Mouse (Mus musculus) thymus, adult 18-20 months (tissue): Measurements from ENCODE around the gene Srl.
"Not testable (repeated sequence)": the region's sequence is repeated elsewhere in the genome, so short reads cannot be mapped to it uniquely, and the experiment has no call there.

Source experiments
- DNase-seq, 2 experiments: peaks; one replicate each; pipeline ENCODE4 v3.0.0; 2022; ENCODE audit warnings: mixed read lengths in 2 of 2

The Srl gene

GRCm38 (mm10) chr16:4552829-4553550, 11.4 kb upstream of the Srl start:
- DNase-seq, result no peak

GRCm38 (mm10) chr16:4551885-4552284, 10.3 kb upstream of the Srl start:
- DNase-seq, result no peak

- DNase-seq, result no peak
Observed at GRCm38 (mm10) chr16:4551056-4551455, 9.4 kb upstream of the Srl start.

GRCm38 (mm10) chr16:4548953-4549688, 7.5 kb upstream of the Srl start:
- no peak for DNase-seq

GRCm38 (mm10) chr16:4547611-4548010, 6.0 kb upstream of the Srl start:
- no peak for DNase-seq

GRCm38 (mm10) chr16:4546838-4547237, 5.2 kb upstream of the Srl start:
- DNase-seq, result no peak

GRCm38 (mm10) chr16:4544845-4545244, 3.2 kb upstream of the Srl start:
- DNase-seq, result no peak

GRCm38 (mm10) chr16:4543266-4543665, 1.6 kb upstream of the Srl start:
- DNase-seq, result no peak

GRCm38 (mm10) chr16:4542236-4542774, 689 bp upstream of the Srl start:
- DNase-seq, result no peak

- no peak for DNase-seq
Observed at GRCm38 (mm10) chr16:4541033-4541432, 583 bp downstream of the Srl start.

- no peak for DNase-seq
Observed at GRCm38 (mm10) chr16:4540064-4540775, 1.4 kb downstream of the Srl start.

GRCm38 (mm10) chr16:4539521-4539920, 2.1 kb downstream of the Srl start:
- no peak for DNase-seq

- no peak for DNase-seq
Observed at GRCm38 (mm10) chr16:4537616-4538358, 3.8 kb downstream of the Srl start.

GRCm38 (mm10) chr16:4527373-4527772, 14.2 kb downstream of the Srl start:
- not testable (repeated sequence) for DNase-seq

- DNase-seq, result no peak
Observed at GRCm38 (mm10) chr16:4523313-4524004, 18.2 kb downstream of the Srl start.

GRCm38 (mm10) chr16:4522879-4523278, 18.7 kb downstream of the Srl start:
- no peak for DNase-seq

GRCm38 (mm10) chr16:4521735-4522530, 19.7 kb downstream of the Srl start:
- no peak for DNase-seq

- no peak for DNase-seq
Observed at GRCm38 (mm10) chr16:4521074-4521667, 20.4 kb downstream of the Srl start.

GRCm38 (mm10) chr16:4520673-4521072, 20.9 kb downstream of the Srl start:
- DNase-seq, result no peak

GRCm38 (mm10) chr16:4519825-4520224, 21.8 kb downstream of the Srl start:
- DNase-seq, result no peak

GRCm38 (mm10) chr16:4519157-4519556, 22.5 kb downstream of the Srl start:
- no peak for DNase-seq
